ENCODE assay signal across 8 mouse cellular contexts in the genomic region with DNA sequence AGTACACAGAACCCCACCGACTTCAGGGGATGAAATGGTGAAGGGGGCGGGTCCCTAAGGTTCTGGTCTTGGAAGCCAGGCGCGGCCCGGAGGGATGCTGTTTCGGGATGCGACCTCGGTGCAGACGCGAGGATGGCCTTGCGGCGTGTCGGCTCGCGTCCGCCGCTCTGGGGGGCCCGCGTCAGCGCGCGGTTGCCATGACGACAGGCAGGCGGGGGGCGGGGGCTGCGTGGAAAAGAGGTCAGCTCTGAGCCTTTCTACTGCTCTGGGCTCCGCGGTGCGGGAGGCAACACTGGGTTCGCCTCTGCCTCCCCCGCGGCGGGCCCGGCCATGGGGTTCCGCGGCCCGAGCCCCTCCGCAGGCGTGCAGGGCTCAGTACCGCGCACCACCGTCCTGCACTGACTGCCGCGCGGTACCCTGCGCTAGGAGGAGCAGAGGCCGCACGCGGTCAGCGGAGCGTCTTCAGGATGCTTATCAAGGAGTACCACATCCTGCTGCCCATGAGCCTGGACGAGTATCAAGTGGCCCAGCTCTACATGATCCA. TPM values are rescaled to one million over a fixed set of nuclear protein-coding genes. Genes with fewer than 3 reads are reported as not detected.
DNase-seq lines count a peak whose midpoint lies in the region; ATAC-seq and TF ChIP-seq lines count a peak whose summit lies in the region.

No protein-coding gene starts in this region.

- H3K27ac ChIP-seq in thymus, adult 2 months (ENCODE audit: control insufficient read depth, insufficient read depth, low read length): no peak overlapping the region
- H3K27ac ChIP-seq in heart, embryonic 14.5 days (replicated peaks in 1 of 2; ENCODE audit: control insufficient read depth in 1 of 2, insufficient read depth in 1 of 2, low read depth in 2 of 2, low read length in 2 of 2): no peak overlapping the region
- peak overlapping the region; percentile 52; the same call in 1 of the 2 replicates for H3K27ac ChIP-seq in midbrain, embryonic 12.5 days (replicated peaks)
- no peak overlapping the region for H3K27ac ChIP-seq in stomach, embryonic 14.5 days (ENCODE audit: low read length)

- H3K36me3 ChIP-seq in thymus, adult 2 months (ENCODE audit: control insufficient read depth, insufficient read depth, low read length): no peaks in the 10 kb centered on the region
- H3K36me3 ChIP-seq in heart, embryonic 14.5 days (ENCODE audit: control insufficient read depth, insufficient read depth, low read length): peaks cover 10% of the 10 kb centered on the region; the same call in 1 of the 2 replicates
- 0 out of 2 replicates have a peak, but pooled peaks cover 7% of the 10 kb centered on the region for H3K36me3 ChIP-seq in midbrain, embryonic 12.5 days
- no peaks in the 10 kb centered on the region for H3K36me3 ChIP-seq in stomach, embryonic 14.5 days (ENCODE audit: control insufficient read depth, insufficient read depth, low read length)

- H3K9me3 ChIP-seq in heart, embryonic 14.5 days (ENCODE audit: control insufficient read depth, low read length): no peaks in the 10 kb centered on the region
- H3K9me3 ChIP-seq in midbrain, embryonic 12.5 days: no peaks in the 10 kb centered on the region
- H3K9me3 ChIP-seq in stomach, embryonic 14.5 days (ENCODE audit: control insufficient read depth, low read depth, low read length): no peaks in the 10 kb centered on the region

- WGBS in thymus, adult 2 months: 2% methylated on average over 51 of the region's 52 CpGs
- 1% methylated on average over 52 of the region's 52 CpGs for WGBS in heart, embryonic 14.5 days
- under 1% methylated on average over 52 of the region's 52 CpGs for WGBS in midbrain, embryonic 12.5 days
- under 1% methylated on average over 52 of the region's 52 CpGs for WGBS in stomach, embryonic 14.5 days

- H3K4me1 ChIP-seq in thymus, adult 2 months (replicated peaks; ENCODE audit: control insufficient read depth, insufficient read depth, low read length): peaks cover 61% of the 10 kb centered on the region
- H3K4me1 ChIP-seq in heart, embryonic 14.5 days (ENCODE audit: control insufficient read depth in 2 of 2, insufficient read depth in 2 of 2, low read length in 2 of 2): peaks cover 16 to 28% of the 10 kb centered on the region in 2 experiments
- H3K4me1 ChIP-seq in midbrain, embryonic 12.5 days: peaks cover 55% of the 10 kb centered on the region
- peaks cover 25% of the 10 kb centered on the region for H3K4me1 ChIP-seq in stomach, embryonic 14.5 days (ENCODE audit: control insufficient read depth, insufficient read depth, low read length)

- DNase-seq in thymus, adult 2 months: peak; percentile 62
- no peak for DNase-seq in thymus, adult 18-20 months
- DNase-seq in cerebellum, postnatal 10 days: peak; percentile 87 to 88
- DNase-seq in left cerebral cortex, adult 11 months (ENCODE audit: low spot score): peak; percentile 68
- no peak for DNase-seq in gastrocnemius, postnatal 4 days (ENCODE audit: low spot score in 2 of 2)

- peak overlapping the region; percentile 66 for H3K4me3 ChIP-seq in thymus, adult 2 months (ENCODE audit: control insufficient read depth, insufficient read depth, low read length)
- H3K4me3 ChIP-seq in heart, embryonic 14.5 days (ENCODE audit: control insufficient read depth in 1 of 2, insufficient read depth in 1 of 2, low read depth in 1 of 2, low read length in 2 of 2): peak overlapping the region; percentile 54 to 57
- H3K4me3 ChIP-seq in midbrain, embryonic 12.5 days: peak overlapping the region; percentile 55
- H3K4me3 ChIP-seq in stomach, embryonic 14.5 days (ENCODE audit: low read depth, low read length): peak overlapping the region; percentile 43

- 0 out of 2 replicates have a peak, but pooled peaks have one; percentile 19 for TF ChIP-seq CTCF in thymus, adult 2 months (IDR thresholded peaks at IDR 0.05; ENCODE audit: borderline replicate concordance, control insufficient read depth, extremely low read depth, insufficient read depth, low read length, poor library complexity)

- no peak for TF ChIP-seq POLR2A in thymus, adult 2 months (IDR thresholded peaks at IDR 0.05; ENCODE audit: control insufficient read depth, extremely low read depth, insufficient read depth, low read length, poor library complexity)

- H3K27me3 ChIP-seq in thymus, adult 2 months (ENCODE audit: control insufficient read depth, insufficient read depth, low read length): no peaks in the 10 kb centered on the region
- H3K27me3 ChIP-seq in heart, embryonic 14.5 days (ENCODE audit: control insufficient read depth, insufficient read depth, low read length): peaks cover 20% of the 10 kb centered on the region; the same call in 1 of the 2 replicates
- peaks cover 46% of the 10 kb centered on the region for H3K27me3 ChIP-seq in midbrain, embryonic 12.5 days
- peaks cover 11% of the 10 kb centered on the region; the same call in 1 of the 2 replicates for H3K27me3 ChIP-seq in stomach, embryonic 14.5 days (ENCODE audit: control insufficient read depth, insufficient read depth, low read length)

- H3K9ac ChIP-seq in heart, embryonic 14.5 days (ENCODE audit: low read length): peak overlapping the region; percentile 70
- H3K9ac ChIP-seq in midbrain, embryonic 12.5 days (replicated peaks): peak overlapping the region; percentile 65
- peak overlapping the region; percentile 29; the same call in 1 of the 2 replicates for H3K9ac ChIP-seq in stomach, embryonic 14.5 days (replicated peaks; ENCODE audit: low read depth, low read length)

- peak overlapping the region; percentile 90 for H3K4me2 ChIP-seq in heart, embryonic 14.5 days (ENCODE audit: low read length)
- peak overlapping the region; percentile 78 for H3K4me2 ChIP-seq in midbrain, embryonic 12.5 days (replicated peaks)
- peak overlapping the region; percentile 91 for H3K4me2 ChIP-seq in stomach, embryonic 14.5 days (replicated peaks; ENCODE audit: low read depth, low read length)

- no peak for ATAC-seq in heart, embryonic 14.5 days (ENCODE audit: insufficient number of reproducible peaks, insufficient read depth, low FRiP score, low read depth)
- peak; percentile 17; the same call in 1 of the 2 replicates for ATAC-seq in midbrain, embryonic 12.5 days (ENCODE audit: low FRiP score, low read depth)
- ATAC-seq in stomach, embryonic 14.5 days (ENCODE audit: insufficient number of reproducible peaks, insufficient read depth, low FRiP score, low read depth): no peak

RNA-seq across cellular contexts. Expression of a gene that starts 1.0 kb away (rescaled TPM):
- polyA plus RNA-seq in thymus, adult 2 months (2012; rRNA removed): 333 and 357 TPM in 2 replicates
- polyA plus RNA-seq in heart, embryonic 14.5 days (2014; fragmentation: Nextera tagmentation; extraction: Ambion mirVana): 17.3 TPM in 2 replicates
- polyA plus RNA-seq in midbrain, embryonic 12.5 days (2016; fragmentation: Nextera tagmentation; extraction: Ambion mirVana): 27.2 and 29.0 TPM in 2 replicates
- 9.2 and 10.8 TPM in 2 replicates for polyA plus RNA-seq in stomach, embryonic 14.5 days (2014; fragmentation: Nextera tagmentation; extraction: Ambion mirVana)
- total RNA-seq in gastrocnemius, postnatal 4 days (2021): 1 to 10 TPM; 6.1 to 7.3 TPM

RNA-seq across cellular contexts. Expression of a gene that starts 3.8 kb away (rescaled TPM):
- 274 and 296 TPM in 2 replicates for polyA plus RNA-seq in thymus, adult 2 months (2012; rRNA removed)
- polyA plus RNA-seq in heart, embryonic 14.5 days (2014; fragmentation: Nextera tagmentation; extraction: Ambion mirVana): 62.5 and 63.8 TPM in 2 replicates
- polyA plus RNA-seq in midbrain, embryonic 12.5 days (2016; fragmentation: Nextera tagmentation; extraction: Ambion mirVana): 66.7 and 68.0 TPM in 2 replicates
- 74.1 and 91.0 TPM in 2 replicates for polyA plus RNA-seq in stomach, embryonic 14.5 days (2014; fragmentation: Nextera tagmentation; extraction: Ambion mirVana)
- 10 to 100 TPM; 22.9 to 23.9 TPM for total RNA-seq in gastrocnemius, postnatal 4 days (2021)

RNA-seq across cellular contexts. Expression of a gene that starts 19.4 kb away (rescaled TPM):
- 0.42 TPM in 1 of 2 replicates, not detected in the other for polyA plus RNA-seq in thymus, adult 2 months (2012; rRNA removed)
- not detected in 2 replicates for polyA plus RNA-seq in heart, embryonic 14.5 days (2014; fragmentation: Nextera tagmentation; extraction: Ambion mirVana)
- polyA plus RNA-seq in midbrain, embryonic 12.5 days (2016; fragmentation: Nextera tagmentation; extraction: Ambion mirVana): not detected in 2 replicates
- polyA plus RNA-seq in stomach, embryonic 14.5 days (2014; fragmentation: Nextera tagmentation; extraction: Ambion mirVana): not detected in 2 replicates
- total RNA-seq in gastrocnemius, postnatal 4 days (2021): not detected

RNA-seq across cellular contexts. Expression of a gene that starts 24.9 kb away (rescaled TPM):
- polyA plus RNA-seq in thymus, adult 2 months (2012; rRNA removed): 106 and 112 TPM in 2 replicates
- polyA plus RNA-seq in heart, embryonic 14.5 days (2014; fragmentation: Nextera tagmentation; extraction: Ambion mirVana): 87.3 and 100 TPM in 2 replicates
- 59.5 and 63.6 TPM in 2 replicates for polyA plus RNA-seq in midbrain, embryonic 12.5 days (2016; fragmentation: Nextera tagmentation; extraction: Ambion mirVana)
- 95.3 and 101 TPM in 2 replicates for polyA plus RNA-seq in stomach, embryonic 14.5 days (2014; fragmentation: Nextera tagmentation; extraction: Ambion mirVana)
- total RNA-seq in gastrocnemius, postnatal 4 days (2021): 10 to 100 TPM; 49.9 to 61.1 TPM

RNA-seq across cellular contexts. Expression of a gene that starts 38.8 kb away (rescaled TPM):
- polyA plus RNA-seq in thymus, adult 2 months (2012; rRNA removed): 0.20 and 0.24 TPM in 2 replicates
- polyA plus RNA-seq in heart, embryonic 14.5 days (2014; fragmentation: Nextera tagmentation; extraction: Ambion mirVana): not detected in 2 replicates
- not detected in 2 replicates for polyA plus RNA-seq in midbrain, embryonic 12.5 days (2016; fragmentation: Nextera tagmentation; extraction: Ambion mirVana)
- not detected in 2 replicates for polyA plus RNA-seq in stomach, embryonic 14.5 days (2014; fragmentation: Nextera tagmentation; extraction: Ambion mirVana)
- total RNA-seq in gastrocnemius, postnatal 4 days (2021): not detected

Comparison
In these comparisons a context has a peak if more than half of its experiments do, and no peak if none do; other contexts are left out.
1. DNase-seq: peak in thymus, adult 2 months (single experiment), cerebellum, postnatal 10 days (2 of 2) and left cerebral cortex, adult 11 months (single experiment); none in thymus, adult 18-20 months (0 of 2) and gastrocnemius, postnatal 4 days (0 of 2).
2. RNA of a gene that starts 1.0 kb away (polyA plus RNA-seq): 333 to 357 TPM in thymus, adult 2 months; 27.2 to 29.0 TPM in midbrain, embryonic 12.5 days, 17.3 TPM in heart, embryonic 14.5 days and 9.2 to 10.8 TPM in stomach, embryonic 14.5 days; every median in the first group is over 10 times any median in the second.
3. Peak in every context shown above with its lines, with median percentiles within 50 percentile points of each other: H3K4me3 ChIP-seq, H3K4me2 ChIP-seq and H3K9ac ChIP-seq.